Mouse (Mus musculus): ENCODE data around the gene Prlh.

- no peak for TF ChIP-seq CTCF (IDR thresholded peaks at IDR 0.05; ENCODE audit: extremely low read depth, insufficient read depth, low read length)
- no peak for TF ChIP-seq POLR2A (IDR thresholded peaks at IDR 0.05; ENCODE audit: extremely low read depth, insufficient read depth, low read length)
Measured at GRCm38 (mm10) chr1:91002641-91003040, 49.7 kb downstream of the Prlh start.
